Mouse (Mus musculus) liver, adult 2 months (tissue): ENCODE results near the gene D1Pas1. TPM values are rescaled to one million over a fixed set of nuclear protein-coding genes. Genes with fewer than 3 reads are reported as not detected.

Experiments
- DNase-seq: peaks from one replicate; pipeline ENCODE4 v3.0.0-alpha.2; 2011; ENCODE audit warnings: low read depth, low spot score; ENCODE audit errors: extremely low read depth
- H3K27ac ChIP-seq: fragments of 200-500 bp; replicated peaks from 2 replicates; pipeline ENCODE4 v1.5.1; 2012; ENCODE audit warnings: low read depth, mild to moderate bottlenecking, control low read depth, inconsistent platforms, low read length; ENCODE audit not compliant: insufficient read depth
- H3K27me3 ChIP-seq: fragments of 200-500 bp; 2 replicates; pipeline ENCODE4 v1.6.1; 2012; ENCODE audit warnings: mild to moderate bottlenecking, moderate library complexity, low read length, inconsistent platforms; ENCODE audit not compliant: control insufficient read depth, insufficient read depth
- H3K36me3 ChIP-seq: fragments of 200-500 bp; 2 replicates; pipeline ENCODE4 v1.6.1; 2012; ENCODE audit warnings: low read length, inconsistent platforms; ENCODE audit not compliant: control insufficient read depth, insufficient read depth
- H3K4me1 ChIP-seq: fragments of 200-500 bp; 2 replicates; pipeline ENCODE4 v1.6.1; 2011; ENCODE audit warnings: low read length; ENCODE audit not compliant: control insufficient read depth, insufficient read depth
- H3K4me3 ChIP-seq: fragments of 200-500 bp; 2 replicates; pipeline ENCODE4 v1.5.1; 2011; ENCODE audit warnings: low read depth, mild to moderate bottlenecking, control low read depth, low read length, moderate library complexity; ENCODE audit not compliant: insufficient read depth
- H3K79me2 ChIP-seq: fragments of 200-500 bp; 2 replicates; pipeline ENCODE4 v1.6.1; 2012; ENCODE audit warnings: inconsistent platforms, mild to moderate bottlenecking, low read length, moderate library complexity; ENCODE audit not compliant: control insufficient read depth, insufficient read depth
- H3K9ac ChIP-seq: fragments of 200-500 bp; 2 replicates; pipeline ENCODE4 v1.6.1; 2012; ENCODE audit warnings: low read depth, mild to moderate bottlenecking, control low read depth, inconsistent platforms, low read length
- CTCF ChIP-seq: fragments of 200-500 bp; IDR thresholded peaks from 2 replicates; pipeline ENCODE4 v1.5.1; 2011; ENCODE audit warnings: low read depth, low read length, control low read depth
- POLR2A ChIP-seq: fragments of 200-500 bp; IDR thresholded peaks from 2 replicates; pipeline ENCODE4 v1.6.1; 2011; ENCODE audit warnings: low read length, control low read depth; ENCODE audit not compliant: insufficient read depth; ENCODE audit errors: extremely low read depth
- WGBS: fragments of 180-500 bp; shearing (Covaris S2); methylation state at CpG from one replicate; pipeline ENCODE4 v1.1.7; 2018; 5-methylcytosine and 5-hydroxymethylcytosine counted together
- polyA plus RNA-seq: library from polyadenylated mRNA; depleted of rRNA; stranded (reverse); fragments of >200 nt; gene quantifications from 2 replicates; pipeline ENCODE4 v1.2.3, GENCODE M21; 2012
- total RNA-seq: library from RNA; depleted of rRNA; stranded (reverse); fragments of >200 nt; gene quantifications from 2 replicates; pipeline ENCODE4 v1.2.3, GENCODE M21; 2014

Gene D1Pas1
- total and polyA plus RNA-seq, 2 experiments = not detected

- no peak for TF ChIP-seq CTCF
- no peak for TF ChIP-seq POLR2A
- H3K79me2 ChIP-seq = no peaks in the 10 kb centered on the region
- 82% methylated on average over 8 of the region's 8 CpGs for WGBS
- no peaks in the 10 kb centered on the region for H3K36me3 ChIP-seq
- H3K27me3 ChIP-seq = no peaks in the 10 kb centered on the region
- H3K27ac ChIP-seq = no peak overlapping the region
- no peak overlapping the region for H3K9ac ChIP-seq
- no peak overlapping the region for H3K4me3 ChIP-seq
- no peak for DNase-seq
- H3K4me1 ChIP-seq = no peaks in the 10 kb centered on the region
Measured at GRCm38 (mm10) chr1:186979465-186979864, 12.2 kb downstream of the D1Pas1 start.

DNA sequence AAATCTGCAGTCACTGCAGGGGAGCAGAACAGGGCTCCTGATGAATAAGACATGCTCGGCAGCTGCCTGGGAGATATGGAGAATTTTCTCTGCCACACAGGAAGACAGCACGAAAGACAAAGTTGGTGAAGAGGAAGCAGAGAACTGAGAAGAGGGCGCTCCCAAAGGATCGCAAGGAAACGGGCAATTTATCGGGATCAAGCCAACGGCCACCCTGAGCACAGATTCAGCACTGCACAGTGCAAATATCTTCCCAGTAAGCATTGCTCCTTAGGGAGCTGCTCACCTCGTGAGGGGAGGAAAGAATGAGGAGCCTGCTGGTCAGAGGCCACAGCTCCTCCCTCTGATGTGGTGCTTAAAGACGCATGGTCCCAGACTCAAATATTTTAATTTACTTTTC lies 13.3 kb downstream of the D1Pas1 start:
- no peak overlapping the region for H3K4me3 ChIP-seq
- H3K36me3 ChIP-seq = no peaks in the 10 kb centered on the region
- 72% methylated on average over 9 of the region's 9 CpGs for WGBS
- DNase-seq = no peak
- no peaks in the 10 kb centered on the region for H3K79me2 ChIP-seq
- no peaks in the 10 kb centered on the region for H3K4me1 ChIP-seq
- H3K27ac ChIP-seq = no peak overlapping the region
- no peak overlapping the region for H3K9ac ChIP-seq
- TF ChIP-seq POLR2A (no peak), CTCF (no peak)
- H3K27me3 ChIP-seq = no peaks in the 10 kb centered on the region

GRCm38 (mm10) chr1:186985131-186985530 lies 17.9 kb downstream of the D1Pas1 start:
- 95% methylated on average over 11 of the region's 11 CpGs for WGBS
- H3K36me3 ChIP-seq = no peaks in the 10 kb centered on the region
- no peak overlapping the region for H3K27ac ChIP-seq
- no peak for DNase-seq
- TF ChIP-seq CTCF = no peak
- no peak for TF ChIP-seq POLR2A
- H3K4me3 ChIP-seq = no peak overlapping the region
- no peaks in the 10 kb centered on the region for H3K27me3 ChIP-seq
- no peaks in the 10 kb centered on the region for H3K79me2 ChIP-seq
- no peaks in the 10 kb centered on the region for H3K4me1 ChIP-seq
- H3K9ac ChIP-seq = no peak overlapping the region

- no peak for TF ChIP-seq CTCF
- no peak for TF ChIP-seq POLR2A
- Histone ChIP-seq H3K27ac (no peak overlapping the region), H3K4me3 (no peak overlapping the region), H3K36me3 (no peaks in the 10 kb centered on the region), H3K79me2 (no peaks in the 10 kb centered on the region), H3K9ac (no peak overlapping the region), H3K4me1 (no peaks in the 10 kb centered on the region), H3K27me3 (no peaks in the 10 kb centered on the region)
- 72% methylated on average over 9 of the region's 9 CpGs for WGBS
- no peak for DNase-seq
Measured at GRCm38 (mm10) chr1:186986086-186986485, 18.9 kb downstream of the D1Pas1 start.

DNA sequence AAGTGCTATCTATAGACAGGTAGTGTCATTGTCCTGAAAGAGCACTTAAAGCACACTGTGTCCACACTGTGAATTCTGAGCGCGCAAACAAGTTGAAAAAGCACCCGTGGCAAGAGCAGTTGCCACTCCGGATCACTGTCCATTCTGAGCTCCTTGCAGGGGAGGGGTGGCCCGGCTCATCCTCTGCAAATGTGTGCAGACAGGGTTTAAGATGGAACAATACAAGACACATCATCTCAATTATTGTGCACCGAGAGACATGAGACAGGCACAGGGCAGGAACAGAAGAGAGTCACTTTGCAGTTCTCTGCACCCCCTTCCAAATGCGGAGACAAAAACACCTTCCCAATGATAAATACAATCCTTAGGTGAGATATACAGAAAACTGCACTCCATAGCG lies 19.3 kb downstream of the D1Pas1 start:
- Histone ChIP-seq H3K4me1 (no peaks in the 10 kb centered on the region), H3K27me3 (no peaks in the 10 kb centered on the region), H3K9ac (no peak overlapping the region), H3K27ac (no peak overlapping the region), H3K79me2 (no peaks in the 10 kb centered on the region), H3K4me3 (no peak overlapping the region), H3K36me3 (no peaks in the 10 kb centered on the region)
- TF ChIP-seq CTCF = no peak
- TF ChIP-seq POLR2A = no peak
- 70% methylated on average over 8 of the region's 8 CpGs for whole genome bisulfite sequencing
- no peak for DNase-seq

DNA sequence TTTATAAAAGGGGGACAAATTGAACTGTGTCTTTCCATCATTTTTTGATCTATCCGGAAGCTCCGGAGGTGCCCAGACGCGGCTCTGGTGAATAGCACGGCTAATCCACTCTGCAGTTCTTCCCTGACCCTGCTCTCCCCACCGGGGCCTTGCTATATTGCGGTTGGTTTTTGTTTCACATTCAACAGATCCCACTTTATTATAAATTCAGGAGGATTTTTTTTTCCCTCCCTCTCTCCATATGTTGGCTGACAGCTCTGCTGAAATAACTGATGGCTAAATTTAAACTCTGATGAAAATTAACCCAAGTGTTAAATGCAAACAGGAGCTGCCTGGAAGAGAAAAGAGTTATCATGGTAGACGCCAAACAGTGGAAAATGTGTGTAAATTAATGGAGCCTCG lies 21.1 kb downstream of the D1Pas1 start:
- Histone ChIP-seq H3K27me3 (no peaks in the 10 kb centered on the region), H3K4me1 (no peaks in the 10 kb centered on the region), H3K36me3 (no peaks in the 10 kb centered on the region), H3K79me2 (no peaks in the 10 kb centered on the region), H3K9ac (no peak overlapping the region), H3K4me3 (no peak overlapping the region), H3K27ac (no peak overlapping the region)
- WGBS = 91% methylated on average over 9 of the region's 9 CpGs
- TF ChIP-seq POLR2A (no peak), CTCF (no peak)
- no peak for DNase-seq
